Mouse (Mus musculus): Measurements from ENCODE around the gene Prss36.
"Not testable (repeated sequence)": the region's sequence is repeated elsewhere in the genome, so short reads cannot be mapped to it uniquely, and the experiment has no call there.

The Prss36 gene

GRCm38 (mm10) chr7:127901772-127902171 is 44.8 kb downstream of the Prss36 start:
- no peak for DNase-seq

GRCm38 (mm10) chr7:127899997-127900396 is 46.5 kb downstream of the Prss36 start:
- no peak for DNase-seq

GRCm38 (mm10) chr7:127898179-127898956 is 48.2 kb downstream of the Prss36 start:
- no peak for DNase-seq

GRCm38 (mm10) chr7:127897542-127897941 is 49.0 kb downstream of the Prss36 start:
- DNase-seq, result no peak

- DNase-seq, result peak; percentile 74
These were observed 50.1 kb downstream of the Prss36 start for GRCm38 (mm10) chr7:127896384-127896783.

GRCm38 (mm10) chr7:127895891-127896290 is 50.6 kb downstream of the Prss36 start:
- DNase-seq, result not testable (repeated sequence)

- peak; percentile 97 for DNase-seq
These were observed 51.1 kb downstream of the Prss36 start, which contains the start of the genes Gm21974 and Vkorc1 for GRCm38 (mm10) chr7:127895442-127895841. Gm21974 (minus strand) TSS chr7:127895454. Vkorc1 (minus strand) TSS chr7:127895617.

- DNase-seq, result no peak
These were observed 52.0 kb downstream of the Prss36 start for GRCm38 (mm10) chr7:127894480-127894879.

- DNase-seq, result no peak
These were observed 55.7 kb downstream of the Prss36 start, which contains the start of gene Prss53 for GRCm38 (mm10) chr7:127890798-127891197. Prss53 (minus strand) TSS chr7:127890970.

- no peak for DNase-seq
These were observed 57.7 kb downstream of the Prss36 start for GRCm38 (mm10) chr7:127888821-127889220.

GRCm38 (mm10) chr7:127887781-127888180 is 58.7 kb downstream of the Prss36 start:
- DNase-seq, result no peak

- DNase-seq, result no peak
These were observed 59.3 kb downstream of the Prss36 start for GRCm38 (mm10) chr7:127887191-127887590.

GRCm38 (mm10) chr7:127886551-127886950 is 60.0 kb downstream of the Prss36 start:
- no peak for DNase-seq

- DNase-seq, result no peak
These were observed 60.6 kb downstream of the Prss36 start for GRCm38 (mm10) chr7:127885951-127886350.
